Mouse (Mus musculus) heart, embryonic 16.5 days (tissue): ENCODE results near the gene Rdh1. TPM values are rescaled to one million over a fixed set of nuclear protein-coding genes. Genes with fewer than 3 reads are reported as not detected.

Experiments
- ATAC-seq: fragments of 200-750 bp; cut with Nextera tagmentation; replicated peaks from 2 replicates; pipeline ENCODE4 v1.8.0; 2017; ENCODE audit warnings: moderate number of reproducible peaks; ENCODE audit not compliant: insufficient read depth, low FRiP score; ENCODE audit errors: extremely low read depth
- H3K27ac ChIP-seq: fragments of 300-500 bp; sonication (generic); 2 replicates; pipeline ENCODE4 v1.5.1; 2014; ENCODE audit warnings: mild to moderate bottlenecking, low read length, control low read depth, moderate library complexity
- H3K27me3 ChIP-seq: fragments of 300-500 bp; sonication (generic); 2 replicates; pipeline ENCODE4 v1.6.1; 2014; ENCODE audit warnings: low read length, mixed read lengths; ENCODE audit not compliant: control insufficient read depth, insufficient read depth
- H3K36me3 ChIP-seq: fragments of 300-500 bp; sonication (generic); 2 replicates; pipeline ENCODE4 v1.6.1; 2014; ENCODE audit not compliant: control insufficient read depth, insufficient read depth
- H3K4me1 ChIP-seq: fragments of 300-500 bp; sonication (generic); 2 replicates; pipeline ENCODE4 v1.6.1; 2014; ENCODE audit warnings: low read length, mixed read lengths; ENCODE audit not compliant: control insufficient read depth, insufficient read depth
- H3K4me2 ChIP-seq: fragments of 300-500 bp; sonication (generic); 2 replicates; pipeline ENCODE4 v1.6.1; 2014; ENCODE audit warnings: low read depth, mild to moderate bottlenecking, control low read depth, low read length
- H3K4me3 ChIP-seq: fragments of 300-500 bp; sonication (generic); 2 replicates; pipeline ENCODE4 v1.5.1; 2014; ENCODE audit warnings: mild to moderate bottlenecking, control low read depth, low read length
- H3K9ac ChIP-seq: fragments of 300-500 bp; sonication (generic); 2 replicates; pipeline ENCODE4 v1.6.1; 2014; ENCODE audit warnings: low read length, control low read depth
- H3K9me3 ChIP-seq: fragments of 300-500 bp; sonication (generic); replicated peaks from 2 replicates; pipeline ENCODE4 v1.6.1; 2016; ENCODE audit warnings: low read length; ENCODE audit not compliant: control insufficient read depth
- WGBS: fragments of 180-500 bp; shearing (Covaris S2); extraction: QIAGEN DNeasy Blood & Tissue Kit; methylation state at CpG from one replicate; pipeline ENCODE4 v1.1.7; 2014; 5-methylcytosine and 5-hydroxymethylcytosine counted together
- polyA plus RNA-seq: library from polyadenylated mRNA; unstranded; fragments of >200 nt; fragmentation: Nextera tagmentation; extraction: Ambion mirVana; gene quantifications from 2 replicates; pipeline ENCODE4 v1.2.1, GENCODE M21; 2015

The Rdh1 gene
- polyA plus RNA-seq, 1 experiment from 2014 or later = not detected

DNA sequence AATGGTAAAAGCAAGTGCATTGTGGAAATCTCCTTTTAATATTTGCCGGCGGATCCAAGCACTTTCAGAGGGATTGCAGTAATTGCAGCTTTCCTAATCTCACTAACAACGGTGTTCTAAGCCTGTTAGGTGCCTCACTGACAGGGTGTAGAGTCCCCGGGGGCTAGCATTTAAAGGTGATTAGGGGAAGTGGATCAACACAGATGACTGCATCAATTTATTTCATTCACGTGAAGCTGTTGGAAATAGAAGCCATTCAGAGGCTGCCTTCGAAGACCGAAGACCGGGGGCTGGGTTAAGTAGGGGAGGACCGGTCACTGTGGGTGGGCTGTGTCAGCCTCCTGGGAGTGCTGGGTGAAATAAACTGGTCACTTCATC lies 28.6 kb upstream of the Rdh1 start:
- no peaks in the 10 kb centered on the region for H3K36me3 ChIP-seq
- H3K4me3 ChIP-seq = no peak overlapping the region
- WGBS = 55% methylated on average over 9 of the region's 9 CpGs
- no peaks in the 10 kb centered on the region for H3K4me1 ChIP-seq
- no peak for ATAC-seq
- H3K4me2 ChIP-seq = no peak overlapping the region
- no peak overlapping the region for H3K9ac ChIP-seq
- peaks cover 6% of the 10 kb centered on the region; the same call in 1 of the 2 replicates for H3K27me3 ChIP-seq
- no peak overlapping the region for H3K27ac ChIP-seq
- H3K9me3 ChIP-seq = no peaks in the 10 kb centered on the region

GRCm38 (mm10) chr10:127731397-127731796 lies 28.1 kb upstream of the Rdh1 start:
- no peak overlapping the region for H3K9ac ChIP-seq
- no peak overlapping the region for H3K4me2 ChIP-seq
- H3K9me3 ChIP-seq = no peaks in the 10 kb centered on the region
- peaks cover 6% of the 10 kb centered on the region; the same call in 1 of the 2 replicates for H3K27me3 ChIP-seq
- H3K27ac ChIP-seq = no peak overlapping the region
- H3K36me3 ChIP-seq = no peaks in the 10 kb centered on the region
- no peak overlapping the region for H3K4me3 ChIP-seq
- H3K4me1 ChIP-seq = no peaks in the 10 kb centered on the region
- ATAC-seq = no peak
- 39% methylated on average over 5 of the region's 5 CpGs for WGBS

DNA sequence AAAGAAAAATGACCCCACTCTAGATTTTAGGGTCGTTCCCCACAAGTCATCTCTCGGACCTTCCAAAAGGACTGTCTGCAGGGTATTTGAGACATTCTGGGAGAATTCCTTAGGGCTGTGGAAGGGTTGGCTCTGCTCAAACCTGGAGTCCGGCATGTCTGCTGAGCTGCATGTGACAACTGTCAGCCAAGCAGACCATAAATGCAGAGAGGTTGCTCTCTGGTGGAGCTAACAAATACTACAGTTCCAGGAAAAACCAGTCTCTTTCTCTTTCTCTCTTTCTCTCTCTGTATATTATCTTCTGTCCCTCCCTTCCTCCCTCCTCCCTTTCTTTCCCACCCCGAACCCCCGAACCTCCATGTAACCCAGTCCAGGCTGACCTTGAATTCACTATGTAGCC lies 25.1 kb upstream of the Rdh1 start:
- H3K9ac ChIP-seq = no peak overlapping the region
- H3K4me1 ChIP-seq = 0 out of 2 replicates have a peak, but pooled peaks cover 2% of the 10 kb centered on the region
- no peaks in the 10 kb centered on the region for H3K27me3 ChIP-seq
- H3K27ac ChIP-seq = no peak overlapping the region
- WGBS = 25% methylated on average over 5 of the region's 5 CpGs
- no peak for ATAC-seq
- no peak overlapping the region for H3K4me3 ChIP-seq
- no peaks in the 10 kb centered on the region for H3K36me3 ChIP-seq
- no peak overlapping the region for H3K4me2 ChIP-seq
- H3K9me3 ChIP-seq = no peaks in the 10 kb centered on the region

DNA sequence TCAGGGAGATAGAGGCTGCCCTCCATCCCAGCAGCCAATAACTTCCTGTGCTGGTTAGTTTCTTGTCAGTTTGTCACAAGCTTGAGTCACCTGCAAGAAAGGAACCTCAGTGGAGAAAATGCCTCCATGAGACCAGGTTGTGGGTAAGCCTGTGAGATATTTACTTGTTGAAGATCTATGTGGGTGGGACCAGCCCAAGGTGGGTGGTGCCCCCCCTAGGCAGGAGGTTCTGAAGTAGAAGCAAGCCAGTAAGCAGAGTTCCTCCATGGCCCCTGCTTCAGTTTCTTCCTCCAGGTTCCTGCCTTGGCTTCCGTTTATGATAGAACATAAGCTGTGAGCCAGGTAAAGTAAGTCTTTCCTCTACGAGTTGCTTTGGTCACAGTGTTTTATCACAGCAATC lies 23.3 kb upstream of the Rdh1 start:
- no peaks in the 10 kb centered on the region for H3K9me3 ChIP-seq
- no peaks in the 10 kb centered on the region for H3K36me3 ChIP-seq
- H3K27me3 ChIP-seq = no peaks in the 10 kb centered on the region
- H3K9ac ChIP-seq = no peak overlapping the region
- WGBS = 66% methylated on average over 2 of the region's 2 CpGs
- no peak overlapping the region for H3K27ac ChIP-seq
- H3K4me1 ChIP-seq = peaks cover 7% of the 10 kb centered on the region
- H3K4me3 ChIP-seq = no peak overlapping the region
- no peak for ATAC-seq
- H3K4me2 ChIP-seq = no peak overlapping the region

- Histone ChIP-seq H3K4me1 (peaks cover 7% of the 10 kb centered on the region), H3K36me3 (peaks cover 6% of the 10 kb centered on the region; the same call in 1 of the 2 replicates), H3K27me3 (no peaks in the 10 kb centered on the region), H3K4me2 (no peak overlapping the region), H3K9me3 (no peaks in the 10 kb centered on the region), H3K9ac (no peak overlapping the region), H3K27ac (no peak overlapping the region), H3K4me3 (no peak overlapping the region)
- WGBS = 48% methylated on average over 4 of the region's 4 CpGs
- no peak for ATAC-seq
Observed at GRCm38 (mm10) chr10:127736916-127737315, 22.6 kb upstream of the Rdh1 start.

DNA sequence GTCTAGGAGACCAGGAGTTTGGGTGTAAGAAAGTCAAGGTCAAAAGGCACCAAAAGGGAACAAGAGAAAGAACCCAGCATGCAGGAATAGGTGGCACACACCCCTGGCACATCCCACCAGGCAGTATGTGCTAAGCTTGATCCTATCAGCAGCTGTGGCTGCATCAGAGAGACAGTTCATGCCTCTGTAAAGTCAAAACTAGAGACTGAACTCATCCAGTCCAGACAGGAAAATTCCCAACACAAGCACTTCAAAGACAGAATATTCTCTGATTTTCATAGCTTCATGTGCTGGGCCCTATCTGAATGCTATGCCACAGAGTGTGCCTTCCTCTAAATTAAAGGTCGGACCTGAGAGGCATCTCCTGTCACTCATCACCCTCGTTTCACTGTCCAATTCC lies 22.0 kb upstream of the Rdh1 start:
- no peak overlapping the region for H3K9ac ChIP-seq
- H3K4me3 ChIP-seq = no peak overlapping the region
- 15% methylated on average over 2 of the region's 2 CpGs for WGBS
- H3K27ac ChIP-seq = no peak overlapping the region
- no peak for ATAC-seq
- peaks cover 10% of the 10 kb centered on the region; the same call in 1 of the 2 replicates for H3K36me3 ChIP-seq
- no peaks in the 10 kb centered on the region for H3K9me3 ChIP-seq
- H3K4me1 ChIP-seq = peaks cover 7% of the 10 kb centered on the region
- no peaks in the 10 kb centered on the region for H3K27me3 ChIP-seq
- H3K4me2 ChIP-seq = no peak overlapping the region

DNA sequence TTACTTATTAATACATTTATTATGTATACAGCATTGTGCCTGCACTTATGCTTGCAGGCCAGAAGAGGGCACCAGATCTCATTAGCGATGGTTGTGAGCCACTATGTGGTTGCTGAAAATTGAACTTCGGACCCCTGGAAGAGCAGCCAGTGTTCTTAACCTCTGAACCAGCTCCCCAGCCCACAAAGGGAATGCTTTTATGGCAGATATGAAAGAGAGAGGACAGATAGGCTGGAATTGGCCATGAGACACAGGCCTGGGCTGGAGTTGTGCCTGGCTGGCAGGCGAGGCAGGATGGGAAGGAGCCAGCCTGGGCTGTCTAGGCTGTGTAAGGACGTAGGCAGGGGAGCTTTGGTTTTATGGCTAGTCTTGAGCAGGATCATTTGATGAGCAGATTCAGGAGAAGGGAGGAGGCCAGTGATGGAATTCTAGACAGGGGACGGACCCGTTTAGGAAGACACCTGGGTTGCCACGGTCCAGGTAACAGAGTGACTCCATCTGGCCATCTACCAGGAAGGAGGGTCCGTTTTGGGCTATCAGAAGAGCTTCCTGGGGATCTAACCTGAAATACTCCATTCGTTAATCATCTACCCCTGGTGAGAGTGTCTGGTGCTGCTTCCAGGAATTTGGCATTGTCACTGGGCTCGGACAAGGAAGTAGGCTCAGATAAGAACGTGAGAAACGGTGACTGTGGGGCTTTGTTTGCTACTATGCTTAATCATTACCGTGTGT lies 21.2 kb upstream of the Rdh1 start:
- 35% methylated on average over 13 of the region's 13 CpGs for WGBS
- Histone ChIP-seq H3K9me3 (no peaks in the 10 kb centered on the region), H3K27me3 (no peaks in the 10 kb centered on the region), H3K36me3 (peaks cover 18% of the 10 kb centered on the region), H3K4me1 (peaks cover 7% of the 10 kb centered on the region), H3K27ac (no peak overlapping the region), H3K4me2 (peak overlapping the region; percentile 64), H3K9ac (no peak overlapping the region; the same call in 1 of the 2 replicates), H3K4me3 (no peak overlapping the region)
- ATAC-seq = no peak

- H3K9ac ChIP-seq = peak within 1 kb of the TSS; percentile 92
- H3K4me1 ChIP-seq = peaks cover 7% of the 10 kb centered on the region
- WGBS = under 1% methylated on average over 39 of the region's 61 CpGs
- ATAC-seq = peak; percentile 84
- peak within 1 kb of the TSS; percentile 73 for H3K27ac ChIP-seq
- peaks cover 27% of the 10 kb centered on the region for H3K36me3 ChIP-seq
- H3K4me3 ChIP-seq = peak within 1 kb of the TSS; percentile 85
- H3K4me2 ChIP-seq = peak within 1 kb of the TSS; percentile 79
- H3K9me3 ChIP-seq = no peaks in the 10 kb centered on the region
- H3K27me3 ChIP-seq = no peaks in the 10 kb centered on the region
Observed at GRCm38 (mm10) chr10:127739083-127739660, 20.3 kb upstream of the Rdh1 start, which contains the start of gene Zbtb39. TSS of gene Zbtb39 (plus strand) at chr10:127739538.

GRCm38 (mm10) chr10:127739661-127740161 lies 19.8 kb upstream of the Rdh1 start:
- Histone ChIP-seq H3K9ac (peak overlapping the region; percentile 92), H3K27ac (peak overlapping the region; percentile 73)
- under 1% methylated on average over 44 of the region's 55 CpGs for WGBS

More at GRCm38 (mm10) chr10:127739661-127740161, 19.8 kb upstream of the Rdh1 start:
- Histone ChIP-seq H3K27me3 (no peaks in the 10 kb centered on the region), H3K36me3 (peaks cover 32% of the 10 kb centered on the region), H3K4me1 (peaks cover 7% of the 10 kb centered on the region), H3K9me3 (no peaks in the 10 kb centered on the region), H3K4me2 (peak overlapping the region; percentile 79), H3K4me3 (peak overlapping the region; percentile 85)
- peak; percentile 53 for ATAC-seq
